Mouse (Mus musculus) large intestine, adult 2 months (tissue): ENCODE measurements around the gene Susd6. TPM values are rescaled to one million over a fixed set of nuclear protein-coding genes. Genes with fewer than 3 reads are reported as not detected.

Source experiments
- DNase-seq: peaks from one replicate; pipeline ENCODE4 v3.0.0-alpha.2; 2012; ENCODE audit warnings: low read depth, low spot score
- WGBS: fragments of 180-500 bp; shearing (Covaris S2); methylation state at CpG from one replicate; pipeline ENCODE4 v1.1.7; 2018; 5-methylcytosine and 5-hydroxymethylcytosine counted together
- polyA plus RNA-seq: library from polyadenylated mRNA; depleted of rRNA; stranded (reverse); fragments of >200 nt; gene quantifications from 2 replicates; pipeline ENCODE4 v1.2.3, GENCODE M21; 2012

The Susd6 gene
- polyA plus RNA-seq, 1 experiment = 24.4 TPM

DNA sequence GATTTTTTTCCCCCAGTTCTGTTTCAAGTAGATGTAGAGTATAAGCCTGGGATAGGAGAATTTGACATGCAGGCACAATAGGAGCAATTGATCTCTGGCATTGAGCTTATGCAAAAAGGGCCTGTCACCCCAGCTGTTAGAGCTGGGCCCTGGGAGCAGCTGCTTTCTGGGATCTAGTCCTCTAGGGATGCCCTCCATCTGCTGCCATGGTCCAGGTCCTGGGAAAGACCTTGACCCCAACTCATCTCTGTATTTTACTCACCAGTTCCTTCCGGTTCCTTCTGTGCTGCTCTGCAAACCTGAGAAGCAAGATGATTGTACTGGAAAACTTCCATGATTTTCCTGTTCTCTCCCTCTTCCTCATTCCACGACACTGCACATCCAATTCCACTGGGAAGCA lies 68.0 kb downstream of the Susd6 start:
- no peak for DNase-seq
- WGBS = 63% methylated on average over 2 of the region's 2 CpGs

DNA sequence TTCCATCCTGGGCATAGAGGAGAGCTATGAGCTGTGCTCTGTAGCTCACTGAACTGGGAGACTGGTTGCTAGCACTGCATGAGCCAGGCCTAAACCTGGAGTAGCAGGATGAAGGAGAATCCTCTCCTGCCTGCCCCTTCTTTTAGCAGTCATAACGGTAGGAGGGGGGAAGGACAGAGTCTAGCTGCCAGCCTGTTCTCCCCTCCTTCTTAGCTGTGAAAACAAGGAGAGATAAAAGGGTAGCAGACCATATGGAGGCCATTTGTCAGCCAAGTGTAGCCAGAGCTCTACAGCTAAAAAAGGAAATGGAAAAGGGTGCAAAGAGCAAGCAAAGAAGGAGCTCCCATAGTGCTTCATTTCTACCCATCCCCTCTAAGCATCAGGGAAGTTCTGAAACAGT lies 71.6 kb downstream of the Susd6 start:
- WGBS = 16% methylated on average over 1 of the region's 1 CpGs
- no peak for DNase-seq

DNA sequence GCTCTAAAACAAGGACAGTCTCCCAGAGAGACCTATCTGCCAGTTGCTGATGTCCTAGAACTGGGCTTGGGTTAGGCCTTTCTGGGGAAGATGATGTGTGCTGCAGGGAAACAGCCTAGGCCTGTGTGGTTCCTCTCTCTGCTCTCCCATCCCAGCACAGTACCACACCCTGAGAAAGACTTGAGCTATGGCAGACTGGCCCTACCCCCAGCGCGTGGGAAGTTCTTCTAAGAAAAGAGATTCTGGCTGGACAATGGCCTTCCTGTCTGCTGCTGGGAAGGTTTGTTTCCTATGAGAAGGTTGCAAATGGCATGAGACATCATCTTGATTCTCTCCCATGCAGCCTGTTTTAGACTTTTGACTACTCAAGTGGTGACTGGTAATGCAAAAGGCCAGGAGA lies 73.1 kb downstream of the Susd6 start:
- WGBS = 67% methylated on average over 2 of the region's 2 CpGs
- DNase-seq = no peak

DNA sequence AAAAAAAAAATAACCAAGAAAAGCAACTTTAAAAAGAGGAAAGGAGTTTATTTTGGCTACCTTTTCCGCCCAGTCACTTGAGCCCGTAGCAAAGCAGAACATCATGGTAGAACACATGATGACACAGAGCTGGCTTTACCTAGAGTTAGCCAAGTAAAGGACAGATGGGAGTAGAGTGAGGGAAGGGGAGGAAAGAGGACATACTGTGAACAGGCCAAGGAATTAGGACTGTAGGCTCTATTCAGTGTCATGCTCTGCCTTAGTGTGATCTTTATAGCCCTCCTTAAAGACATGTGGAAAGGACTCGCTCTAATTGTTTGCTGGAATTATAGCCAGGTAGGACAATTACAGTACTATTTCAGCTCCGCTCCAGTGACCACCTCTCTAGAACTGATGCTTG lies 74.9 kb downstream of the Susd6 start:
- no peak for DNase-seq
- 88% methylated on average over 4 of the region's 4 CpGs for WGBS

DNA sequence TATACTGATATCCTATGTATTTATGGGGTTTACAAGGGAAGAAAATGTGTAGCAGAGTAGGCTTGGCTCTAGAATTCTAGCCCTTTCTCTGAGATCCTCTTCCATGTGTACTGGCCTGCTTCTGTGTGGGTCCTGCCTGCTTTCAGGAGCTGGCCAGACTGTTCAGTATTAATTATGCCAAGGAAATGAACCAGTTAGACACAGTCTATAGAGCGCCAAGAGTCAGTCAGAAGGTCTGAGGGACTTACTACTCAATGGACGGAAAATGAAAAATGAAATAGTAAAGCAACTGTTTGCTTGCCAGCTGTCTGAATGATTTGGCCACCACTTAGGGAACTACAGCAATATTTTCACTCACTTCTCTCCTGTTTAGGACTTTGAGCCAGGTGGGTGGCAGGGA lies 75.7 kb downstream of the Susd6 start:
- WGBS = 78% methylated on average over 2 of the region's 2 CpGs
- DNase-seq = no peak

DNA sequence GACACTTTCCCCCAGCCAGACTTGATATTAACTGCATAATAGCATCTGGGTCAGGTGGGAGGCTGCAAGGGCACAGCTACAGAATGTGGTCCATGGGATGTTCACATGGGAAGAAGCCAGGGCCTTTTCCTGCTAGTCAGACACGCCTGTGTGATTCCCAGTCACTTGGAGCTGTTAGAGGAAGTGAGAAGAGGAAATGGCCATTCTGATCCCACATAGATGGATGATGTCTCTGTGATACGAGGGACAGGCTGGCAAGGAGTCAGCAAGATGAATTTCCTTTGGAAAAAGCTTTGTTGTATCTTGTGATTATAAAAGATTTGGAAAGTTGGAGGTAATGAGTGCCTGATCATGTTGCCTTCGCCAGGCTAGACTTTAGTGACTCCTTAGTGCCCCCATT lies 76.8 kb downstream of the Susd6 start:
- WGBS = 70% methylated on average over 3 of the region's 3 CpGs
- no peak for DNase-seq

DNA sequence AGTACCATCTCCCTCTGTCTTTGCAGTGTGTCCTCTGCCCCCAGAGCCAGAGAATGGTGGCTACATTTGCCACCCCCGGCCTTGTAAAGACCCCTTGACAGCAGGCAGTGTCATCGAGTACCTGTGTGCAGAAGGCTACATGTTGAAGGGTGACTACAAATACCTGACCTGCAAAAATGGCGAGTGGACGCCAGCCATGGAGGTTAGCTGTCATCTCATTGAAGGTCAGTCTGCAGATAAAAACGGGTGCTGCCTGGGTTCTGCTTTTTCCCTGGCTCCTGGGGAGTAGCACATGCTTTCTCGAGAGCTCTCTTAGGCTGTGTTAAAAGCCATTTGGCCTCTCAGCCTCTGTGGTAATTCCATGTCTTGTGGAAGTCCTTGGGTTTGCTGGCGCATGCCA lies 78.1 kb downstream of the Susd6 start:
- WGBS = 91% methylated on average over 7 of the region's 7 CpGs

DNA sequence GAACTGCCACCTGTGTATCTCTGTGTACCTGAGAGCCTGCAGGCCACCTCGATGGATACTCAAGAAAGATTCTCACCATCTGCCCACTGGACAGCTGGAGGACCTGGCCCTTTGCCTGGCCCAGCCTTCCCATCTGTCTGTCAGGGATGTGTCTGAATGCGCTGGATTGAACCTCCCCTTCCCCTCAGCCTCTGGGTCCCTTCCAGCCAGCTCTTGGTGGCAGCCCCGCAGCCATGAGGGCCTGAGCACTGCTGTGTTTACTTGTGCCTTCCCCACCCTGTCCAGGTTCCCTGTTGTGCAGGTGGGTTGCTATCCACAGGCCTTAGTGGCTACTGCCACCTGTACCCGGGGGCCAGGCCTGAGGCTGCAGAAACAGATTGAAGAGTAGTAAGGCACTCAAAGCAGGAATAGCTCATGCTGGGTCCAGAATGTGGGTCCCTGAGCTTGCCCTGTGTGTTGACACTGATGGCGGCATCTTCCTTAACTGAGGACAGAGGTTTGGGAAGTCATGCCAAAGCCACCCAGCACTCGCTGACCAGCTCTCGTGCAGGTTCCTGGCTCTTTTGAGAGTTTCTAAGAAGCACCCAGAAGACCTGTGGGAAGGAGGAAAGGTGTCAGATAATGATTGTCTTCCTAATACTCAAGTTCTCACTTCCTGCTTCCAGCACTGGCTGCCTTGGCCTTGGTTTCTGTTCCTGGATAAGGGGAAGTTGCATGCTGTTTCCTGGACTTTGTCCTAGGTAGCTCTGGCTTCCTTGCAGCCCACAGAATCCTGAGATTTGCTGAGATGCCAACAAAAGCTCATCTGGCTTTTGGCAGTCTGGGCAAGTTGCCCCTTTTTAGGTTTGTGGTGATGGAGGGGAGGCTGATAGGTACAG lies 87.1 kb downstream of the Susd6 start:
- DNase-seq = no peak
- 71% methylated on average over 7 of the region's 7 CpGs for WGBS

More for the DNA sequence above, 78.1 kb downstream of the Susd6 start:
- no peak for DNase-seq

DNA sequence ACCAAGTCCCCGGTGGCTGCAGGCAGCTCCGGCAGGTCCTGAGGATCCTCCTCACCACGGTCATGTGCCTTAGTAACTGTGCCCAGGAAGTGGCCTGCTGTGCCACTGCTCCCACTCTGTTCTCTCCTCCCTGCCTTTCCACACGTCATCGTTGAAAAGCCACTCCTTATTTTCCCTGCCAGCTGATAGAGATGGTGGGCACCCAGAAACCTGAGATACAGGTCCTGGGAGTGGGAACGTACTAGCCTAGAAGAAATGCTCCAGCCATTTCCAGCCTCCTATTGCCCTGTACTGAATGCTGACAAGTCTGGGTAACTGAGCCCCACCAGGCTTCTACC lies 87.8 kb downstream of the Susd6 start:
- DNase-seq = no peak
- WGBS = 77% methylated on average over 6 of the region's 6 CpGs

DNA sequence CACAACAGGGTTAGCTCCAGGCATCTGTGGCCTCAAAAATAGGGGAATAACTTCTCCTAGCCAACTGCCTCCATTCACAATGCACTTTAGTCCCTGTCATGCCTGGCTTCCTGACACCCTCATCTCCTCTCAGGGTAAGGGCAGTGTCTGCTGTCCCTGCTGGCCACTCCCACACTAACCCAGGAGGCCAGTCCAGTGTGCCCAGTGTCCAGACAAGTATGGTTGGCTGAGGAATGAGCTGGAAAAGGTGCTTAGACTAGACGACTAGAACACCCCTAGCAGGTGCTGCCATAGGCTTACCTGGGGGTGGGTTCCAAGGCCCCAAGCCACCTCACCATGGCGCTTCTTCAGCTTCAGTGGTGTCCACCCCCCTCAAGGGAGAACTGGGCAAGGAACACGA lies 88.3 kb downstream of the Susd6 start:
- DNase-seq = no peak
- 73% methylated on average over 3 of the region's 3 CpGs for WGBS

DNA sequence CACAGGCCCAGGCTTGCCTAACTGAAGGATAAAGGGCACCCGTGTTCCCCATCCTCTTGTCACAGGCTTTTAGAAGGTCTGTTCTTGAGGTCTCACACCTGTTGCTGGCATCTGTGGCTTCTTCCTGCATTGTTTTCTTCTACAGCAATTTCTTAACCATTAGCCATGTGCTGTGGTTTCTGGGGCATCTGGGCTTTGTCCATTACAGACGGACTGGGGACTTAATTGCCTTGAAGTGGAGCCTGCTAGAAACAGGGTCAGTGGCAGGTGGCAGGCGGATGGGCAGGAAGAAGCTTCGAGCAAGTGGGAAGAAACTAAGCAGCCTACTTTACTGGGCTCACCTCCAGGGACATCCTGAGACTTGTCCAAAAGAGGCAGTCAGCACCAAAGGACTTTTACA lies 89.0 kb downstream of the Susd6 start:
- WGBS = 51% methylated on average over 4 of the region's 4 CpGs
- no peak for DNase-seq

DNA sequence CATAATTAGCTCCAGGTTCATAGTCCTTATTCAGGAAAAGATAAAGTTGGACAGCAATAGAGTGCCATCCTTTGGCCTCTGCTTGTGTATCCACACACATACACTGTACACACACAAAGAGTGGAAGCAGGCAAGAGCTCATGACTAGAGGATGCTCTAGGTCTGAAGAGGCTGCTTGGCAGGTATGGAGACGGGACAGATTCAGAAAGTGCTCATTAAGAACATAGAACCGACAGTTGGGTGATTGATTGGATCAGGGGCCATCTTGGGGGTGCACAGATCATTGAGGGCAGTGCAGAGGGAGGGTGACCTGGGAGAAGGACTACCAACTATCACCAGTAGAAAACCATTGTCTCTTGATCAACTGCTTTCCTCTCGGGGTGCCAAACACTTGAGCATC lies 90.8 kb downstream of the Susd6 start:
- 89% methylated on average over 3 of the region's 3 CpGs for WGBS
- no peak for DNase-seq

DNA sequence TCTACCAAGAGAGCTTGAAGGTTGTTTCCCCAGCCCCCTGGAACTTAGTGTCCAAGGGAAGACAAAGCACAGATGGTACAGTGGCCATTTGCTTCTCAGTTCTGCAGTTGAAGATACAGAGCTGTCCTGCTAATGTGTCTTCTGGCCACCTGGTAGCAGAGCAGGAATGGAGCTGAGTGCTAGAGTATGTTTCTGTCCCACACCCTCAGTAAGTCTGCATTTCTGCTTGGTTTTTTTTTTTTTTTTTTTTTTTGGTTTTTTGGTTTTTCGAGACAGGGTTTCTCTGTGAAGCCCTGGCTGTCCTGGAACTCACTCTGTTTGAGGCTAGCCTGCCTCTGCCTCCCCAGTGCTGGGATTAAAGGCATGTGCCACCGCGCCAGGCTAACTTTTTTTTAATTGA lies 93.0 kb downstream of the Susd6 start:
- DNase-seq = no peak
- 78% methylated on average over 3 of the region's 3 CpGs for WGBS

DNA sequence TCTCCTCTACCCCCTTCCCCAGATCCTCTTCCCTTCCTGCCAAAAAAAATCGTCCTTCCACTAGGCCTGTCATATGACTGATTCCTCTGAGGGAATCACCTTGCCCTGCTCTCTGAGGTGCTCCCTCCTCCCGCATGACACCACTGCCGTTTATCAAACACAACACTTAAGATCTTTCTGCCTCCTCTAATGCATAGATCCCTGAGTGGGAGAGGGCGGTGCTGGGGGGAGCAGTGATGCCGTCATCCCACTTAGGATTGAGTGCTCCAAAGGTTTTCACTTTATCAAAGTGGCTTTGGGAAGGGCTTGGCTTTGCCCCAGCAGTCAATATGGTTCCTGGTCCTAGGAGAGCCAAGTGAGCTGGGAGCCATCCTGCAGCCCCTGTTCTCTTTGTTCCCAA lies 93.6 kb downstream of the Susd6 start:
- WGBS = 62% methylated on average over 5 of the region's 5 CpGs
- no peak for DNase-seq

DNA sequence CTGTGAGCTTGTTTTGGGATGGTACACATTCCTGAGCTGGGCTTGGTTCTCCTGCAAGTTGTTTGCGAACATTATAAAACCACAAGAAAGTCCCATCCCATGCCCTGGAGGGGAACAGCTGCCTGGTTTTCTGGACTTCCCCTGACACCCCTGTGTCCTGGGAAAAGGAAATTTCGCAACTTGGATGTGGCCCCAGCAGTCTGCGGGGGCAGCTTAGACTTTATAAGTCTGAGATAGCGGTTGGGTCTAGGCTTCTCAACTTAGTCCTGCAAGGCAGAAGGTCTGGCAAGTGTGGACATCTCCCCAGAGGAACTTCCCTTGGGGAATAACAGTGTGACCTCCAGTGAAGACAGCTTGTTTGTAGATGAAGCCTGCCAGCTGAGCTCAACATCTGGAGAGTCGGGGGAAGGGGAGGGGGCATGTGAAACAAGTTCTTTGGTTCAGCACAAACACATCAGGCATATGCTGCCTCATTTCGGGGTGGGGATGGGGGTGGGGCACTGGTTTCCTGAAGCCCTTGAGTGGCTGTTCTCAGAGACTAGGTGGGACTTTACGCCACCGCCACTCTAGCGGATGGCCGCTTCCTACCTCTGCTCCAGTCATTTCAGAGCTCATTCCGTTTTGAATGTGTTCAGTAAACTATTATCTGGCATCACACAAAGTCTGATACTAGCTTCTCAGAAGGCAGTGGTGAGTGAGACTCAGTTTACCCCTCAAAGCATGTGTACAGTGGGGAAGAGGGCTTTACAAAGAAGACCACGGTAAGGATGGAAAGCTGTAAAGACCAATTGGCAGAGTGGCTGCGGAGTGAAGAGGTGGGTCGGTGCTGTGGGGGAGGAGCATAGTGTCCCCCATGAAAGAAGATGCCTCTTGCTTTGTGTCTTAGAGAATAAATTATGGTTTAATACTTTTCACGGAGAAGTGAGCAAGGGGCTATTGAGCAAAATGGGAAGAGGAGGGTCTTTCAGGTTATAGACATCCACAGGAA lies 95.3 kb downstream of the Susd6 start:
- DNase-seq = peak; percentile 40
- WGBS = 27% methylated on average over 15 of the region's 15 CpGs

DNA sequence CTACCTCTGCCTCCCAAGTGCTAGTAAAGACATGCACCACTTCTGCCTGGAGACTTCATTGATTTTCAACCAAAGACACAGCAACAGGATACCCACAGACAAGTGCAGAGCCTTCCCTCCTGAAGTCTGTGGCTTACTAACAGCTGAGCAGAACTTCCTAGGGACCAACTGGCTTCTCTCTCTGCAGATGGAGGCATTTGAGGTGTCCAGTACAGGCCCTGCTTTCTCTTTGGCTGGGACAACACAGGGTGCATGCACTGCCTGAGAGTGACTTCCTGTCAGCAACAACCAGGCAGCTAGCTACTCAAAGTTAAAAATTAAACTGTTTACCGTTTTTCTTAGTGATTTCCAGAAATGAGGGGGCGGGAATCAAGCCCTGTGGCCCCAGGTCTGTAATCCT lies 96.7 kb downstream of the Susd6 start:
- 26% methylated on average over 2 of the region's 2 CpGs for WGBS
- DNase-seq = no peak

DNA sequence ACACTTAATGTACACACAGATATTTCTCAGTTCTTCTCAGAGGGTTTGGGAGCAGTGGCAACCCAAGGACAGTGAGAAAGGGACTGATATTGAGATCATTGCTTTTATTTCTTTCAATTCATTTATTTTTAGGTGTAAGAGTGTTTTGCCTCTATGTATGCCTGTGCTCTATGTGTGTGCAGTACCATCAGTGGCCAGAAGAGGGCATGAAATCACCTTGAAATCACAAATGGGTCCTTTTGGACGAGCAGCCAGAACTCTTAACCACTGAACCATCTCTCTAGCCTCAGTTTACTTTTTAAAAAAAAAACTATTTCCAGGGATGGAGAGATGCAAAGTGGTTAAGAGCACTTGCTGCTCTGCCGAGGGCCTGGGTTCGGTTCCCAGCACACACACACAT lies 99.0 kb downstream of the Susd6 start:
- no peak for DNase-seq
- WGBS = 96% methylated on average over 3 of the region's 3 CpGs

DNA sequence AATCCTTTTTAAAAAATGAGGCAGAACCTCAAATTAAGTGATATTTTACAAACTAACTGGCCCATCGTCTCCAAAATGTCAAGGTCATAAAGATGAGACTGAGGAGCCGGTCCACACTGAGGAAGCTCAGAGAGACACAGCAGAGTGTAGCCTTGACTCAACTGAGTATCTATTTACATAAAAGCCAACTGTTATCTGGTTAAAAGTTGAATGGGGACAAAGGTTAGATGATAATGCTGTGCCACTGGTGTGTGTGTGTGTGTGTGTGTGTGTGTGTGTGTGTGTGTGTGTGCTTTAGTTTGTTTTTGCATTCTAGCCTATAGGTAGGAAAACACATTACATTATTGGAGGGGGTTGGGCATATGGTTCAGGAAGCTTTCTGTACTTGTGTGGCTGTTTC lies 100.8 kb downstream of the Susd6 start:
- DNase-seq = no peak
- WGBS = 33% methylated on average over 2 of the region's 2 CpGs

DNA sequence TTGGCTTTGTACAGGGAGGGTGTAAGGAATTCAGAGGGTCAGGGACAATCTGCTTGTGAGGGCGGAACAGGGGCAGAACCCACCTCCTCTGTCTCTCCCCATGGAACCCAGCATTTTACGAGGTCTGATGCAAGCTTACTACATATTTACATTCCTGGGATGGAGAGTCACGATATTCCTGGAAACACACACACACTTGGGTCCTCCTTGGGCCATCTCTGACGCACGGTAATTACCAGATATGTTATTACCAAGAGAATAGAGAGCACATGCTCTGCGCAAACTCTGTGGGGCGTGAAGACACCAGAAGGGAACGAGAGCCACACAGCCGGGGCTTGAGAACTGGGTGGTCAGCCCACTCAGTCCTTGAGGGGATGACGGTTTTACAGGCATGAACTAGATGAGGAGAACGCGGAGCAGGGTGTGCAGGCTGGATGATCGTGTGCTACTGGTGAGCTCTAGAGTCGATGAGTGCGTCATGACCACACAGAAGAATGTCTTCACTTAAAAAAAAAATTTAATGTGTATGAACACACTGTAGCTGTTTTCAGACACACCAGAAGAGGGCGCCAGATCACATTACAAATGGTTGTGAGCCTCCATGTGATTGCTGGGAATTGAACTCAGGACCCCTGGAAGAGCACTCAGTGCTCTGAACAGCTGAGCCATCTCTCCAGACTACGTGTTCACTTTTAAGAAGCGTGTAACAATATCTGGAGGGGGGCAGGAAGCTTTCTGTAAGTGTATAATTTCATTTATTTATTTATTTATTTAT lies 103.6 kb downstream of the Susd6 start:
- 69% methylated on average over 18 of the region's 18 CpGs for WGBS
- DNase-seq = no peak

DNA sequence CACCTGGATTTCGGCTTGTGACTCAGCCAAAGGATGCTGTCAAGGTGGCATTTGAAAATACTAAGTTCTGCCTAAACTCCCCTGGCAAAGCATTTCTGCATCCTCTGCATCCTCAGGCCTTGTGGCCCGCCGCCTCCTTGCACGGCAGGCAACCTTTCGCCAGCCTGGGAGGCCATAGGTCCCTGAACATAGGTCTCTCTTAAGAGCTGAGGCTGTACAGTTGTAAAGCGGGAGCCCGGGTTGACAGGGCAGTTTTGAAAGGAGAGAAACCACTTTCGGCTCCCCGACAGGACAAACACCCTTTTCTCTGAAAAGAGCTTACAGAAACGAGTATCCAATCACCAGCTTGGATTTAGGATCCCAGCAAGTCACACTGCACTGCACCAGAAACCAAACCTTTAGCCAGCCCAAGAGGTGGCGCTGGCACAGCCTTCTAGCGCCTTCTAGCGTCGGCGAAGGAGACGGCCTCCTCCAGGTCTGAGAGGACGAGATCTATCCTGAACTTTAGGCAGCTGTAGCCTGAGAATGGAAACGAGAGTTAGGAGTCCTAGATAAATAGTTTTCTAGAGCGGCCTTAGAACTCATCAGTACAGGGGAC lies 104.8 kb downstream of the Susd6 start:
- WGBS = 19% methylated on average over 19 of the region's 19 CpGs
- peak; percentile 64 for DNase-seq
